Mouse (Mus musculus) hindbrain, embryonic 12.5 days (tissue): ENCODE data around the gene Atp1b3. TPM values are rescaled to one million over a fixed set of nuclear protein-coding genes. Genes with fewer than 3 reads are reported as not detected.

Experiments used
- ATAC-seq: fragments of 200-750 bp; cut with Nextera tagmentation; 2 replicates; pipeline ENCODE4 v1.8.0; 2017; ENCODE audit warnings: moderate TSS enrichment; ENCODE audit not compliant: low FRiP score
- H3K27ac ChIP-seq: fragments of 300-500 bp; sonication (generic); 2 replicates; pipeline ENCODE4 v1.5.1; 2016; ENCODE audit warnings: mild to moderate bottlenecking
- H3K27me3 ChIP-seq: fragments of 300-500 bp; sonication (generic); 2 replicates; pipeline ENCODE4 v1.6.1; 2016; ENCODE audit warnings: mild to moderate bottlenecking
- H3K36me3 ChIP-seq: fragments of 300-500 bp; sonication (generic); 2 replicates; pipeline ENCODE4 v1.6.1; 2016; ENCODE audit warnings: mild to moderate bottlenecking
- H3K4me1 ChIP-seq: fragments of 300-500 bp; sonication (generic); 2 replicates; pipeline ENCODE4 v1.6.1; 2016
- H3K4me2 ChIP-seq: fragments of 300-500 bp; sonication (generic); replicated peaks from 2 replicates; pipeline ENCODE4 v1.6.1; 2016; ENCODE audit warnings: mild to moderate bottlenecking
- H3K4me3 ChIP-seq: fragments of 300-500 bp; sonication (generic); 2 replicates; pipeline ENCODE4 v1.5.1; 2016; ENCODE audit warnings: mild to moderate bottlenecking
- H3K9ac ChIP-seq: fragments of 300-500 bp; sonication (generic); 2 replicates; pipeline ENCODE4 v1.6.1; 2016; ENCODE audit warnings: mild to moderate bottlenecking, moderate library complexity
- H3K9me3 ChIP-seq: fragments of 300-500 bp; sonication (generic); replicated peaks from 2 replicates; pipeline ENCODE4 v1.6.1; 2016; ENCODE audit warnings: mild to moderate bottlenecking
- WGBS: fragments of 180-500 bp; shearing (Covaris S2); methylation state at CpG from one replicate; pipeline ENCODE4 v1.1.7; 2016; 5-methylcytosine and 5-hydroxymethylcytosine counted together
- polyA plus RNA-seq: library from polyadenylated mRNA; unstranded; fragments of >200 nt; fragmentation: Nextera tagmentation; extraction: Ambion mirVana; gene quantifications from 2 replicates; pipeline ENCODE4 v1.2.1, GENCODE M21; 2016

Gene Atp1b3
- polyA plus RNA-seq, 1 experiment from 2014 or later = 166 TPM

DNA sequence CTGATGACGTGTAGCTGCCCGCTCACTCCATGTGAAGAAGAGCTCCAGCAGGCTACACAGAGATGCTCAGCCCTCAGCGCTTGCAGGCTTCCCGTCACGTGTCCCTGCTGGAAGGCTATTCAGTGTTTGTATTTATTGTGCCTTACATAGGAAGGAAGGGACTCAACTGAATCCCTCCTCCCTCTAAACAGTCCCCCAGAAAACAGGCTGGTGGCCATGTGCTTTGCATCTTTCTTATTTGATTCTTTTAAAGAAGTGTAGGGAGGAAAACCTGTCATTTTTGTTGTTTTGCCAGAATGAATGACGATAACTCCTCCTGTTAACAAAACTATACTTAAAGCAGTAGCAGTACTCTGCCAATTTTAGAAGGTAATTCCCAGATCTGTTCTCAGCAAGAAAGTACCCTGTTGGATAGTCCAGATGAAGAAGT lies 43.7 kb downstream of the Atp1b3 start:
- peaks cover 7% of the 10 kb centered on the region; the same call in 1 of the 2 replicates for H3K4me1 ChIP-seq
- H3K4me3 ChIP-seq = no peak overlapping the region

DNA sequence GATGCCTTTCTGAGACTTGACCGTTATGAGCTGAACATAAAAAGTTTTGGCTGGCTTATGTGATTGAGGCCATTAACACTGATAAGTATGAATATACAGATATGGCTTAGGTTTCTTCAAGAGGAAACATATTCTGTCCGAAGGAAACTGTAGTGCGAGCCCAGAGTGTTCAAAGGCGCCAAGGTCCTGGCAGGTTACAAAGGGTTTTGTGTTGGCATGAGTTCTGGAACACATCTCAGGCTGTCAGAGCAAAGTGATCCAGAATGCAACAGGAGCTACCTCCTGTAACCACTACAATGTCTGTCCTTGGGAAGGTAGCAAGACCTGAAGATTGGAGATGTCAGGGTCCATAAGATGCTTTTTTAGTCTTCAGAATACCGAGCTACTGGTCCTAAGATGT lies 44.9 kb downstream of the Atp1b3 start:
- WGBS = 95% methylated on average over 5 of the region's 5 CpGs
- no peak overlapping the region for H3K4me3 ChIP-seq
- H3K9ac ChIP-seq = no peak overlapping the region
- 0 out of 2 replicates have a peak, but pooled peaks cover 2% of the 10 kb centered on the region for H3K4me1 ChIP-seq
- H3K4me2 ChIP-seq = no peak overlapping the region
- peaks cover 48% of the 10 kb centered on the region for H3K36me3 ChIP-seq
- ATAC-seq = no peak
- H3K27ac ChIP-seq = no peak overlapping the region
- no peaks in the 10 kb centered on the region for H3K27me3 ChIP-seq
- H3K9me3 ChIP-seq = no peaks in the 10 kb centered on the region

More for the DNA sequence above, 43.7 kb downstream of the Atp1b3 start:
- ATAC-seq = no peak
- Histone ChIP-seq H3K9ac (no peak overlapping the region), H3K27me3 (no peaks in the 10 kb centered on the region), H3K9me3 (no peaks in the 10 kb centered on the region), H3K27ac (no peak overlapping the region), H3K4me2 (no peak overlapping the region), H3K36me3 (peaks cover 42% of the 10 kb centered on the region)
- WGBS = 89% methylated on average over 6 of the region's 6 CpGs

DNA sequence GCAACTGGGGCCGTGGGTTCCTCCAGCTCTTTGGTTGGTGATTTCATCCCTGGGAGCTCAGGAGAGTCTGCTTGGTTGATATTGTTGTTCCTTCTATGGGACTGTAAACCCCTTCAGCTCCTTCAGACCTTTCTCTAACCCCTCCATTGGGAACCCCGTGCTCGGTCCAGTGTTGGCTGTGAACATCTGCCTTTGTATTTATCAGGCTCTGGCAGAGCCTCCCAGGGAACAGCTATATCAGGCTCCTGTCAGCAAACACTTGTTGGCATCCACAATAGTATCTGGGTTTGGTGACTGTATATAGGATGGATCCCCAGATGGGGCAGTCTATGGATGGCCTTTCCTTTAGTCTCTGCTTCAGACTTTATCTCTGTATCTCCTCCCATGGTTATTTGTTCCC lies 52.2 kb downstream of the Atp1b3 start:
- Histone ChIP-seq H3K4me2 (no peak overlapping the region), H3K27me3 (no peaks in the 10 kb centered on the region), H3K9ac (no peak overlapping the region), H3K4me3 (no peak overlapping the region), H3K9me3 (no peaks in the 10 kb centered on the region), H3K4me1 (no peaks in the 10 kb centered on the region), H3K27ac (no peak overlapping the region), H3K36me3 (peaks cover 56% of the 10 kb centered on the region)
- whole genome bisulfite sequencing = 96% methylated on average over 3 of the region's 3 CpGs
- ATAC-seq = no peak

DNA sequence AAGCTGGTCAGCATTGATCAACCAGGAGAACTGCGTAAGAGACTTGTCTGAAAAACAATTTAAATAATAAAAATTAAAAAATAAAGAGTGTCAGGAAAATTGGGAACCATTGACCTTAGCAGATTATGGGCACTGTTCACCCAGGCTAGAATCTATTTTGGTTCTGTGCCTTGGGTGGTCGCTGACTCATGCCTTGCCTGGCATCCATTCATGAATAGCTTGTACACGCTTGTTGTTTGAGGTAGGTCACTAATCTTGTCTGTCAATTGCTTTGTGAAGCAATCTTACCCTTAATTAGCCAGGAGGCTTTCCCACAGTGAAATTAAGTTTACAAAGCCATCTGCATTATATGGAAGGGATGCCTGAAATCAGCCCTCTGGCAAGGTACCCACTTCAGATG lies 55.4 kb downstream of the Atp1b3 start:
- no peak overlapping the region for H3K4me2 ChIP-seq
- no peaks in the 10 kb centered on the region for H3K27me3 ChIP-seq
- H3K9me3 ChIP-seq = no peaks in the 10 kb centered on the region
- no peak overlapping the region for H3K9ac ChIP-seq
- H3K4me3 ChIP-seq = no peak overlapping the region
- H3K36me3 ChIP-seq = peaks cover 55% of the 10 kb centered on the region
- H3K4me1 ChIP-seq = no peaks in the 10 kb centered on the region
- WGBS = 64% methylated on average over 3 of the region's 3 CpGs
- no peak for ATAC-seq
- H3K27ac ChIP-seq = no peak overlapping the region

DNA sequence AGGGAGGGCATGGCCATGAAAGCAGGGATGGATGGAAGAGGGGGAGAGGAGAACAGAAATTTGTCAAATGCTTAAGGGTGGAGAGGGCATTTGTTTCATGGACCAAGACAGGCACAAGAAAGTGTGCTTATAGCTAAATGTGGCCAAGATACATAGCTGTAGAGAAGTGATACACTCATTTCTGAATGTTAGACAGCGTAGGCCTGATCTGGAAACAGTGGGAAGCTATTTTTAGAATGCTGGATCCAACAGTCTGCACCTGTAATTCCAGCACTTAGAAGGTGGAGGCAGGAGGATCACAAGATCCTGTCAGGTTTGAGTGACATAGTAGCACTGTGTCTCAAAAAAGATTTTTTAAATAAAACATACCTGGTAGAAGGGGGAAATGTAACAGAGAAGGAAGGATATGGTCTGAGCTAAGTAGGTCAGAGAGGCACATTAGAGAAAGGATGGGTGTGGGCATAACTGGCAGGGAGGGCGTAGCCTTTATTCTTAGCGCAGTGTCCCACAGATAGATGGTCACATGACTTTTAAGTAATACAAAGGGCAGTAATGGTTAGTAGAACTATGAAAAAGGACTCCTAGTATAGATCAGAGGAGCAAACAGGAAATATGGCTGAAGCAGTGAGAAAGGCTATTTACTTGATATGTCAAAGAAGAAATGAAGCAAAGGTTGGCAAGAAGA lies 64.8 kb downstream of the Atp1b3 start:
- Histone ChIP-seq H3K27me3 (no peaks in the 10 kb centered on the region), H3K27ac (no peak overlapping the region), H3K4me3 (no peak overlapping the region), H3K9ac (no peak overlapping the region), H3K4me2 (no peak overlapping the region), H3K9me3 (no peaks in the 10 kb centered on the region), H3K4me1 (no peaks in the 10 kb centered on the region), H3K36me3 (peaks cover 51% of the 10 kb centered on the region)
- no peak for ATAC-seq
- WGBS = 98% methylated on average over 3 of the region's 3 CpGs

DNA sequence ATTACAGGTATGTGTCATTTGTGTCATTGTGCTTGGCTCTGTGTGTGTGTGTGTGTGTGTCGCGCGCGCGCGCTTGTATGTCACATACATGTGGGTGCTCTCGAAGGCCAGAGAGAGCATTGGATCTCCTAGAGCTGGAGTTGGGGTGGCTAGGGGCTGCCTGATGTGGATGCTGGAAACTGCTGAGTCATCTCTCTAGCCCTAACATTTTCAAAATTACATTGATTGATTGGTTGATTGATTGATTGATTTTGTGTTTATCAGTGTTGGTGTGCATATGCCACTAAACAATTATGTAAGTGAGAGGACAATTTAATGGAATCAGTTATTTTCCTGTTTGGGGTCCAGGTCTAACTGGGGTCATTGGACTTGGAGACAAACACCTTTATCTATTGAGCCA lies 72.1 kb downstream of the Atp1b3 start:
- Histone ChIP-seq H3K9me3 (no peaks in the 10 kb centered on the region), H3K9ac (no peak overlapping the region), H3K27ac (no peak overlapping the region), H3K4me1 (no peaks in the 10 kb centered on the region), H3K4me2 (no peak overlapping the region), H3K27me3 (no peaks in the 10 kb centered on the region), H3K36me3 (peaks cover 46% of the 10 kb centered on the region), H3K4me3 (no peak overlapping the region)
- ATAC-seq = no peak
- 97% methylated on average over 7 of the region's 7 CpGs for WGBS

DNA sequence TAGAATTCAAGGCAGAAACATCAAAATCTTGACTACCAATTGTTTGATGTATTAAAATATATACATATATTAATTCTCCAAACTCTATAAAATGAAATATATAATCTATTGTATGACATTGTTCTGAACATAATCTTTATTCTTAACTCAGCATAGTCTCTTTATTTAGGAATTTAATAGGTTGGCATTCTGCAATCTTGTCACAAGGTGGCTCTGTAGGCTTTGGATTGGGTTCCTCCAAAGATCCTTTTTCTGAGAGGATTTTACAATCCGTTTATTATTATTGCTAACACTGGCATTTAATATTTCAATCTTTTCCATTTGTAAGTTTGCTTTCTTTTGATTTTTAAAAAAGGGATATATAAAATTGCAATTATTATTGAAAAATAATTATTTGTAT lies 79.3 kb downstream of the Atp1b3 start:
- Histone ChIP-seq H3K27ac (no peak overlapping the region), H3K4me2 (no peak overlapping the region), H3K4me1 (no peaks in the 10 kb centered on the region), H3K9ac (no peak overlapping the region), H3K27me3 (no peaks in the 10 kb centered on the region), H3K36me3 (peaks cover 15% of the 10 kb centered on the region), H3K9me3 (no peaks in the 10 kb centered on the region), H3K4me3 (no peak overlapping the region)
- 56% methylated on average over 1 of the region's 1 CpGs for WGBS
- ATAC-seq = no peak

Other genes starting within 250 kb of the Atp1b3 start
- 4.4 and 6.0 TPM in 2 replicates for gene Gk5, start 245.1 kb downstream of the Atp1b3 start, polyA plus RNA-seq
- 59.1 and 65.3 TPM in 2 replicates for gene Tfdp2, start 168.2 kb downstream of the Atp1b3 start, polyA plus RNA-seq
- 230 and 240 TPM in 2 replicates for gene Rnf7, start 114.2 kb upstream of the Atp1b3 start, polyA plus RNA-seq
- gene Gm28729, start 160.8 kb upstream of the Atp1b3 start, polyA plus RNA-seq = 0.52 and 0.61 TPM in 2 replicates